Mouse (Mus musculus): ENCODE results near the gene Gm2115.

GRCm38 (mm10) chr7:84560500-84560899 lies 31.7 kb downstream of the Gm2115 start:
- TF ChIP-seq CTCF (IDR thresholded peaks at IDR 0.05) (no peak), POLR2A (IDR thresholded peaks at IDR 0.05; ENCODE audit: insufficient read depth, low read depth, low read length) (no peak), EP300 (IDR thresholded peaks at IDR 0.05; ENCODE audit: insufficient read depth, low read depth, low read length) (no peak)
